In the genomic region with DNA sequence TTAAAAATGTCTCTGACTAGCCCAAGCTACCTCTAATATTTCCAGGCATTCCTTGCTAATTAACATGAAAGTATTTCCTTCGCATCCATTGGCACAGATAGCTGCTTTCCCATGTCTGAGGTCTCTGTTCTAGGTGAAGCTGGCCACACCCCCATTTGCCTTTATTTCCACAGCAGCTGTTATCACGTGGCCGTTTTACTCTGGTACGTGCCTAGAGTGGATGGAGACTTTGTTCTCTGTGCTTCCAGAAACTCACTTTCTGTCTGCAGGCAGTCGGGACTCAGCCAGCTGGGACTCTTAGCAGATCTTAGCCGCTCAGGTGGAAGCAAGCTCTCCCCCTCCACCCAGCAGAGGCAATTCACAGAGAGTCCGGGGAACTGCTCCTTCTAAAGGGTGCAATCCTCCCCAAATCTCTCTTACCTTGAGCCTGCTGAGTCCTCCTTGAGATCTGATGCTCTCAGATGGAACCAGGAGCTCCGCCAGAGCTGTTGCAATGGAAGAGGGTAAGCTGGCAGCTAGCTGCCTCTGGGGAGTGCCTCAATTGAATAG, we compare ENCODE assay signal across 15 mouse cellular contexts.
"Had no signal": no experiment of that assay in that cellular context is flagged by ENCODE, and none has a peak within 500 bp of the region (broad histone marks: within the 10 kb centered on the region; RNA-seq: fewer than 3 reads in every experiment).

No protein-coding gene starts in this region.

- ATAC-seq: lung, postnatal 0 days; midbrain, embryonic 15.5 days had no signal

- H3K9ac ChIP-seq: liver, embryonic 15.5 days; midbrain, embryonic 15.5 days; stomach, embryonic 15.5 days had no signal

- H3K4me1 ChIP-seq: liver, embryonic 15.5 days had no signal

- H3K36me3 ChIP-seq: limb, embryonic 10.5 days; liver, embryonic 15.5 days; midbrain, embryonic 15.5 days; stomach, embryonic 15.5 days had no signal

- H3K27ac ChIP-seq: kidney, postnatal 0 days; limb, embryonic 10.5 days; liver, embryonic 15.5 days; macrophage; midbrain, embryonic 15.5 days; stomach, embryonic 15.5 days had no signal

- H3K4me2 ChIP-seq: liver, embryonic 15.5 days; midbrain, embryonic 11.5 days; midbrain, embryonic 15.5 days; stomach, embryonic 15.5 days had no signal

- H3K27me3 ChIP-seq: liver, embryonic 15.5 days; midbrain, embryonic 15.5 days; stomach, embryonic 15.5 days had no signal

- H3K9me3 ChIP-seq: limb, embryonic 10.5 days; liver, embryonic 15.5 days; megakaryocyte, embryonic 14.5 days; midbrain, embryonic 15.5 days; stomach, embryonic 15.5 days had no signal

- H3K4me3 ChIP-seq: limb, embryonic 10.5 days; liver, embryonic 15.5 days; megakaryocyte, embryonic 14.5 days; midbrain, embryonic 15.5 days; stomach, embryonic 15.5 days had no signal

- DNase-seq: kidney, adult 11 months; kidney, adult 9 months; layer of hippocampus, adult 9-11 months; lung, adult 2 months; right cerebral cortex, postnatal 4 days; thymus, postnatal 4 days had no signal
